Mouse (Mus musculus): Measurements from ENCODE around the gene Adam12. TPM values are rescaled to one million over a fixed set of nuclear protein-coding genes. Genes with fewer than 3 reads are reported as not detected.

The Adam12 gene
- polyA plus RNA-seq, 1 experiment from 2014 or later, result 8.8 TPM

- no peaks in the 10 kb centered on the region for H3K27me3 ChIP-seq (ENCODE audit: control insufficient read depth, insufficient read depth, low read length)
- no peaks in the 10 kb centered on the region for H3K9me3 ChIP-seq (replicated peaks; ENCODE audit: control insufficient read depth, low read length)
- H3K4me1 ChIP-seq (ENCODE audit: control insufficient read depth, insufficient read depth, low read length), result peaks cover 26% of the 10 kb centered on the region
- WGBS (ENCODE audit: insufficient replicate concordance), result 66% methylated on average over 8 of the region's 8 CpGs
- no peak overlapping the region for H3K4me3 ChIP-seq (ENCODE audit: low read depth, low read length)
- H3K9ac ChIP-seq (ENCODE audit: low read depth, low read length), result no peak overlapping the region
- H3K36me3 ChIP-seq (ENCODE audit: control insufficient read depth, insufficient read depth, low read length), result no peaks in the 10 kb centered on the region
- ATAC-seq (replicated peaks; ENCODE audit: insufficient number of reproducible peaks, low FRiP score, low TSS enrichment), result peak; percentile 46; the same call in 1 of the 2 replicates
- H3K4me2 ChIP-seq, result no peak overlapping the region
- no peak overlapping the region; the same call in 1 of the 2 replicates for H3K27ac ChIP-seq (ENCODE audit: low read depth, low read length)
Measured at GRCm38 (mm10) chr7:134115438-134115837, 116.5 kb downstream of the Adam12 start.

GRCm38 (mm10) chr7:134114311-134115188, 117.4 kb downstream of the Adam12 start:
- Histone ChIP-seq H3K27ac (ENCODE audit: low read depth, low read length) (peak overlapping the region; percentile 3), H3K36me3 (ENCODE audit: control insufficient read depth, insufficient read depth, low read length) (no peaks in the 10 kb centered on the region), H3K4me2 (no peak overlapping the region), H3K4me3 (ENCODE audit: low read depth, low read length) (no peak overlapping the region), H3K9me3 (replicated peaks; ENCODE audit: control insufficient read depth, low read length) (no peaks in the 10 kb centered on the region), H3K27me3 (ENCODE audit: control insufficient read depth, insufficient read depth, low read length) (no peaks in the 10 kb centered on the region), H3K4me1 (ENCODE audit: control insufficient read depth, insufficient read depth, low read length) (peaks cover 32% of the 10 kb centered on the region), H3K9ac (ENCODE audit: low read depth, low read length) (no peak overlapping the region)
- WGBS (ENCODE audit: insufficient replicate concordance), result 27% methylated on average over 9 of the region's 9 CpGs
- ATAC-seq (replicated peaks; ENCODE audit: insufficient number of reproducible peaks, low FRiP score, low TSS enrichment), result peak; percentile 79; the same call in 1 of the 2 replicates

- Histone ChIP-seq H3K36me3 (ENCODE audit: control insufficient read depth, insufficient read depth, low read length) (no peaks in the 10 kb centered on the region), H3K4me3 (ENCODE audit: low read depth, low read length) (no peak overlapping the region), H3K4me2 (no peak overlapping the region), H3K27ac (ENCODE audit: low read depth, low read length) (peak overlapping the region; percentile 1; the same call in 1 of the 2 replicates), H3K27me3 (ENCODE audit: control insufficient read depth, insufficient read depth, low read length) (no peaks in the 10 kb centered on the region), H3K4me1 (ENCODE audit: control insufficient read depth, insufficient read depth, low read length) (peaks cover 32% of the 10 kb centered on the region), H3K9me3 (replicated peaks; ENCODE audit: control insufficient read depth, low read length) (no peaks in the 10 kb centered on the region), H3K9ac (ENCODE audit: low read depth, low read length) (no peak overlapping the region)
- WGBS (ENCODE audit: insufficient replicate concordance), result 37% methylated on average over 6 of the region's 6 CpGs
- no peak for ATAC-seq (replicated peaks; ENCODE audit: insufficient number of reproducible peaks, low FRiP score, low TSS enrichment)
Measured at GRCm38 (mm10) chr7:134113829-134114228, 118.1 kb downstream of the Adam12 start.

- H3K9me3 ChIP-seq (replicated peaks; ENCODE audit: control insufficient read depth, low read length), result no peaks in the 10 kb centered on the region
- H3K4me3 ChIP-seq (ENCODE audit: low read depth, low read length), result no peak overlapping the region
- no peak overlapping the region for H3K4me2 ChIP-seq
- no peaks in the 10 kb centered on the region for H3K36me3 ChIP-seq (ENCODE audit: control insufficient read depth, insufficient read depth, low read length)
- no peak for ATAC-seq (replicated peaks; ENCODE audit: insufficient number of reproducible peaks, low FRiP score, low TSS enrichment)
- no peak overlapping the region for H3K27ac ChIP-seq (ENCODE audit: low read depth, low read length)
- 26% methylated on average over 1 of the region's 1 CpGs for WGBS (ENCODE audit: insufficient replicate concordance)
- H3K9ac ChIP-seq (ENCODE audit: low read depth, low read length), result no peak overlapping the region
- H3K27me3 ChIP-seq (ENCODE audit: control insufficient read depth, insufficient read depth, low read length), result no peaks in the 10 kb centered on the region
- peaks cover 26% of the 10 kb centered on the region for H3K4me1 ChIP-seq (ENCODE audit: control insufficient read depth, insufficient read depth, low read length)
Measured at GRCm38 (mm10) chr7:134110116-134110515, 121.8 kb downstream of the Adam12 start.

- H3K36me3 ChIP-seq (ENCODE audit: control insufficient read depth, insufficient read depth, low read length), result no peaks in the 10 kb centered on the region
- ATAC-seq (replicated peaks; ENCODE audit: insufficient number of reproducible peaks, low FRiP score, low TSS enrichment), result no peak
- no peak overlapping the region for H3K27ac ChIP-seq (ENCODE audit: low read depth, low read length)
- H3K9ac ChIP-seq (ENCODE audit: low read depth, low read length), result no peak overlapping the region
- H3K4me1 ChIP-seq (ENCODE audit: control insufficient read depth, insufficient read depth, low read length), result peaks cover 11% of the 10 kb centered on the region; the same call in 1 of the 2 replicates
- no peak overlapping the region for H3K4me3 ChIP-seq (ENCODE audit: low read depth, low read length)
- WGBS (ENCODE audit: insufficient replicate concordance), result 42% methylated on average over 3 of the region's 3 CpGs
- H3K9me3 ChIP-seq (replicated peaks; ENCODE audit: control insufficient read depth, low read length), result no peaks in the 10 kb centered on the region
- H3K27me3 ChIP-seq (ENCODE audit: control insufficient read depth, insufficient read depth, low read length), result no peaks in the 10 kb centered on the region
- no peak overlapping the region for H3K4me2 ChIP-seq
Measured at GRCm38 (mm10) chr7:134107849-134108248, 124.1 kb downstream of the Adam12 start.

GRCm38 (mm10) chr7:134099010-134099409, 132.9 kb downstream of the Adam12 start:
- H3K27ac ChIP-seq (ENCODE audit: low read depth, low read length), result no peak overlapping the region
- ATAC-seq (replicated peaks; ENCODE audit: insufficient number of reproducible peaks, low FRiP score, low TSS enrichment), result no peak
- no peaks in the 10 kb centered on the region for H3K36me3 ChIP-seq (ENCODE audit: control insufficient read depth, insufficient read depth, low read length)
- H3K4me2 ChIP-seq, result no peak overlapping the region
- no peak overlapping the region for H3K9ac ChIP-seq (ENCODE audit: low read depth, low read length)
- no peaks in the 10 kb centered on the region for H3K4me1 ChIP-seq (ENCODE audit: control insufficient read depth, insufficient read depth, low read length)
- H3K4me3 ChIP-seq (ENCODE audit: low read depth, low read length), result no peak overlapping the region
- H3K27me3 ChIP-seq (ENCODE audit: control insufficient read depth, insufficient read depth, low read length), result no peaks in the 10 kb centered on the region
- no peaks in the 10 kb centered on the region for H3K9me3 ChIP-seq (replicated peaks; ENCODE audit: control insufficient read depth, low read length)
- WGBS (ENCODE audit: insufficient replicate concordance), result 64% methylated on average over 4 of the region's 4 CpGs

GRCm38 (mm10) chr7:134097861-134098260, 134.1 kb downstream of the Adam12 start:
- 85% methylated on average over 2 of the region's 2 CpGs for WGBS (ENCODE audit: insufficient replicate concordance)
- Histone ChIP-seq H3K4me1 (ENCODE audit: control insufficient read depth, insufficient read depth, low read length) (no peaks in the 10 kb centered on the region), H3K27ac (ENCODE audit: low read depth, low read length) (no peak overlapping the region), H3K9ac (ENCODE audit: low read depth, low read length) (no peak overlapping the region), H3K4me2 (no peak overlapping the region), H3K36me3 (ENCODE audit: control insufficient read depth, insufficient read depth, low read length) (no peaks in the 10 kb centered on the region), H3K4me3 (ENCODE audit: low read depth, low read length) (no peak overlapping the region), H3K27me3 (ENCODE audit: control insufficient read depth, insufficient read depth, low read length) (no peaks in the 10 kb centered on the region), H3K9me3 (replicated peaks; ENCODE audit: control insufficient read depth, low read length) (no peaks in the 10 kb centered on the region)
- no peak for ATAC-seq (replicated peaks; ENCODE audit: insufficient number of reproducible peaks, low FRiP score, low TSS enrichment)

GRCm38 (mm10) chr7:134093871-134094270, 138.1 kb downstream of the Adam12 start:
- H3K27ac ChIP-seq (ENCODE audit: low read depth, low read length), result no peak overlapping the region
- H3K4me1 ChIP-seq (ENCODE audit: control insufficient read depth, insufficient read depth, low read length), result peaks cover 7% of the 10 kb centered on the region
- H3K9ac ChIP-seq (ENCODE audit: low read depth, low read length), result no peak overlapping the region
- WGBS (ENCODE audit: insufficient replicate concordance), result 68% methylated on average over 2 of the region's 2 CpGs
- ATAC-seq (replicated peaks; ENCODE audit: insufficient number of reproducible peaks, low FRiP score, low TSS enrichment), result no peak
- no peaks in the 10 kb centered on the region for H3K36me3 ChIP-seq (ENCODE audit: control insufficient read depth, insufficient read depth, low read length)
- no peak overlapping the region for H3K4me3 ChIP-seq (ENCODE audit: low read depth, low read length)
- no peaks in the 10 kb centered on the region for H3K9me3 ChIP-seq (replicated peaks; ENCODE audit: control insufficient read depth, low read length)
- no peaks in the 10 kb centered on the region for H3K27me3 ChIP-seq (ENCODE audit: control insufficient read depth, insufficient read depth, low read length)
- no peak overlapping the region for H3K4me2 ChIP-seq

GRCm38 (mm10) chr7:134090764-134091163, 141.2 kb downstream of the Adam12 start:
- Histone ChIP-seq H3K36me3 (ENCODE audit: control insufficient read depth, insufficient read depth, low read length) (no peaks in the 10 kb centered on the region), H3K4me1 (ENCODE audit: control insufficient read depth, insufficient read depth, low read length) (peaks cover 7% of the 10 kb centered on the region), H3K9ac (ENCODE audit: low read depth, low read length) (no peak overlapping the region), H3K27me3 (ENCODE audit: control insufficient read depth, insufficient read depth, low read length) (no peaks in the 10 kb centered on the region), H3K4me3 (ENCODE audit: low read depth, low read length) (no peak overlapping the region), H3K4me2 (no peak overlapping the region), H3K27ac (ENCODE audit: low read depth, low read length) (no peak overlapping the region), H3K9me3 (replicated peaks; ENCODE audit: control insufficient read depth, low read length) (no peaks in the 10 kb centered on the region)
- ATAC-seq (replicated peaks; ENCODE audit: insufficient number of reproducible peaks, low FRiP score, low TSS enrichment), result no peak
- 57% methylated on average over 3 of the region's 3 CpGs for WGBS (ENCODE audit: insufficient replicate concordance)
